Mouse (Mus musculus): ENCODE results near the gene Hspb7.

- TF ChIP-seq POLR2A (IDR thresholded peaks at IDR 0.05; ENCODE audit: insufficient read depth, low read depth, low read length) (no peak), CTCF (IDR thresholded peaks at IDR 0.05; ENCODE audit: insufficient read depth, low read depth, low read length) (no peak)
Measured at GRCm38 (mm10) chr4:141471491-141471890, 50.9 kb downstream of the Hspb7 start.

All from olfactory bulb, adult 2 months (tissue).